Comparison of ENCODE assay signal across 8 mouse cellular contexts in genomic region chr6:124481571-124481970, GRCm38 (mm10). TPM values are rescaled to one million over a fixed set of nuclear protein-coding genes. Genes with fewer than 3 reads are reported as not detected.
DNase-seq lines count a peak whose midpoint lies in the region; ATAC-seq lines count a peak whose summit lies in the region.
"Had no signal": no experiment of that assay in that cellular context is flagged by ENCODE, and none has a peak within 500 bp of the region (broad histone marks: within the 10 kb centered on the region; RNA-seq: fewer than 3 reads in every experiment).

No protein-coding gene starts in this region.

- WGBS in neural tube, embryonic 14.5 days, result 28% methylated on average over 6 of the region's 6 CpGs

- ATAC-seq in hematopoietic stem cell, adult 5-6 weeks (replicated peaks in 1 of 2; ENCODE audit: insufficient read depth in 1 of 2, low FRiP score in 2 of 2, low TSS enrichment in 1 of 2, low read depth in 1 of 2, poor library complexity in 2 of 2, severe bottlenecking in 2 of 2), result peak; percentile 32 to 56; a peak in 2 of 4 replicates
- 0 out of 2 replicates have a peak, but pooled peaks have one; percentile 25 for ATAC-seq in neural tube, embryonic 14.5 days (ENCODE audit: low read depth)

- H3K4me2 ChIP-seq in neural tube, embryonic 14.5 days (ENCODE audit: low read depth, low read length), result no peak overlapping the region
- H3K4me2 ChIP-seq: heart, embryonic 13.5 days had no signal

- no peaks in the 10 kb centered on the region for H3K9me3 ChIP-seq in neural tube, embryonic 14.5 days (ENCODE audit: control insufficient read depth, low read length)
- H3K9me3 ChIP-seq: heart, embryonic 13.5 days had no signal

- no peak overlapping the region for H3K9ac ChIP-seq in neural tube, embryonic 14.5 days (replicated peaks; ENCODE audit: low read depth, low read length)
- H3K9ac ChIP-seq: heart, embryonic 13.5 days had no signal

- H3K27me3 ChIP-seq in neural tube, embryonic 14.5 days (ENCODE audit: control insufficient read depth, insufficient read depth, low read length), result no peaks in the 10 kb centered on the region

- no peaks in the 10 kb centered on the region for H3K4me1 ChIP-seq in neural tube, embryonic 14.5 days (ENCODE audit: control insufficient read depth, insufficient read depth, low read length)

- no peak overlapping the region for H3K27ac ChIP-seq in neural tube, embryonic 14.5 days (ENCODE audit: low read depth, low read length)
- H3K27ac ChIP-seq: heart, embryonic 13.5 days had no signal

- H3K4me3 ChIP-seq in neural tube, embryonic 14.5 days (ENCODE audit: low read depth, low read length), result no peak overlapping the region
- H3K4me3 ChIP-seq: heart, embryonic 13.5 days had no signal

- DNase-seq in left cerebral cortex, adult 18-20 months (ENCODE audit: low spot score in 2 of 2), result peak; percentile 63 to 67
- DNase-seq in left cerebral cortex, adult 9 months (ENCODE audit: low spot score in 2 of 2), result no peak
- DNase-seq in ES-CJ7 (ENCODE audit: low read depth, low spot score) (peak; percentile 89), liver (peak; percentile 74)
- DNase-seq in adrenal gland, adult 2 months, result peak; percentile 68

- H3K36me3 ChIP-seq in neural tube, embryonic 14.5 days (ENCODE audit: control insufficient read depth, insufficient read depth, low read length), result no peaks in the 10 kb centered on the region
- H3K36me3 ChIP-seq: heart, embryonic 13.5 days had no signal

RNA-seq across cellular contexts. Expression of gene C1rl, which starts 11.3 kb away (rescaled TPM):
- total RNA-seq in left cerebral cortex, adult 18-20 months (2021), result under 1 TPM; 0.19 to 0.42 TPM
- 10 to 100 TPM; 20.6 to 22.0 TPM for total RNA-seq in adrenal gland, adult 2 months (2021)
- polyA plus RNA-seq in adrenal gland, adult 2 months (2012; rRNA removed), result 11.2 and 13.4 TPM in 2 replicates
- total RNA-seq in hematopoietic stem cell, adult 5-6 weeks (2017), result 6.6 and 8.1 TPM in 2 replicates
- polyA plus RNA-seq in neural tube, embryonic 14.5 days (2014; fragmentation: Nextera tagmentation; extraction: Ambion mirVana), result 0.22 and 0.29 TPM in 2 replicates

RNA-seq across cellular contexts. Expression of gene Clstn3, which starts 17.0 kb away (rescaled TPM):
- 100 to 1,000 TPM; 358 to 362 TPM for total RNA-seq in left cerebral cortex, adult 18-20 months (2021)
- 100 to 1,000 TPM in 1 of 2 experiments, 10 to 100 TPM in 1; 91.8 to 146 TPM for total RNA-seq in adrenal gland, adult 2 months (2021)
- polyA plus RNA-seq in adrenal gland, adult 2 months (2012; rRNA removed), result 62.4 and 91.3 TPM in 2 replicates
- total RNA-seq in hematopoietic stem cell, adult 5-6 weeks (2017), result 13.4 and 23.8 TPM in 2 replicates
- 90.4 and 96.1 TPM in 2 replicates for polyA plus RNA-seq in neural tube, embryonic 14.5 days (2014; fragmentation: Nextera tagmentation; extraction: Ambion mirVana)

RNA-seq across cellular contexts. Expression of gene C1ra, which starts 30.6 kb away (rescaled TPM):
- total RNA-seq in left cerebral cortex, adult 18-20 months (2021), result 1 to 10 TPM; 2.2 to 2.9 TPM
- 10 to 100 TPM; 48.6 to 68.2 TPM for total RNA-seq in adrenal gland, adult 2 months (2021)
- polyA plus RNA-seq in adrenal gland, adult 2 months (2012; rRNA removed), result 20.3 and 27.2 TPM in 2 replicates
- 11.0 and 13.7 TPM in 2 replicates for total RNA-seq in hematopoietic stem cell, adult 5-6 weeks (2017)
- 0.11 and 0.33 TPM in 2 replicates for polyA plus RNA-seq in neural tube, embryonic 14.5 days (2014; fragmentation: Nextera tagmentation; extraction: Ambion mirVana)

Comparison
In these comparisons a context has a peak if more than half of its experiments do, and no peak if none do; other contexts are left out.
1. DNase-seq: peak in left cerebral cortex, adult 18-20 months (2 of 2), ES-CJ7 (single experiment), adrenal gland, adult 2 months (single experiment) and liver (single experiment); none in left cerebral cortex, adult 9 months (0 of 2).